Mouse (Mus musculus) adrenal gland, postnatal 25 days (tissue): ENCODE results near the gene Npepl1. TPM values are rescaled to one million over a fixed set of nuclear protein-coding genes. Genes with fewer than 3 reads are reported as not detected.

Source experiments
- total RNA-seq: library from RNA; stranded (reverse); gene quantifications from 2 replicates; pipeline ENCODE4 v1.2.3, GENCODE M21; 2021

Npepl1 gene
- total RNA-seq, 1 experiment from 2014 or later: 71.0 TPM

Other genes starting within 250 kb of the Npepl1 start
- 41.6 and 63.8 TPM in 2 replicates for gene Stx16, start 34.0 kb upstream of the Npepl1 start, total RNA-seq
- gene Gnas, start 174.0 kb downstream of the Npepl1 start, total RNA-seq: 2,468 and 2,497 TPM in 2 replicates
- gene Gm20721, start 236.4 kb downstream of the Npepl1 start, total RNA-seq: 2.1 and 2.4 TPM in 2 replicates